Mouse (Mus musculus) spleen, adult 12 weeks (tissue): ENCODE measurements around the gene Rtraf.
A peak's percentile ranks its signal among the peaks of the same experiment; 100 is the strongest.
"Not testable (repeated sequence)": the region's sequence is repeated elsewhere in the genome, so short reads cannot be mapped to it uniquely, and the experiment has no call there.

Experiments used
- DNase-seq: peaks from one replicate; pipeline ENCODE4 v3.0.0; 2022; ENCODE audit warnings: low spot score

Rtraf gene

DNA sequence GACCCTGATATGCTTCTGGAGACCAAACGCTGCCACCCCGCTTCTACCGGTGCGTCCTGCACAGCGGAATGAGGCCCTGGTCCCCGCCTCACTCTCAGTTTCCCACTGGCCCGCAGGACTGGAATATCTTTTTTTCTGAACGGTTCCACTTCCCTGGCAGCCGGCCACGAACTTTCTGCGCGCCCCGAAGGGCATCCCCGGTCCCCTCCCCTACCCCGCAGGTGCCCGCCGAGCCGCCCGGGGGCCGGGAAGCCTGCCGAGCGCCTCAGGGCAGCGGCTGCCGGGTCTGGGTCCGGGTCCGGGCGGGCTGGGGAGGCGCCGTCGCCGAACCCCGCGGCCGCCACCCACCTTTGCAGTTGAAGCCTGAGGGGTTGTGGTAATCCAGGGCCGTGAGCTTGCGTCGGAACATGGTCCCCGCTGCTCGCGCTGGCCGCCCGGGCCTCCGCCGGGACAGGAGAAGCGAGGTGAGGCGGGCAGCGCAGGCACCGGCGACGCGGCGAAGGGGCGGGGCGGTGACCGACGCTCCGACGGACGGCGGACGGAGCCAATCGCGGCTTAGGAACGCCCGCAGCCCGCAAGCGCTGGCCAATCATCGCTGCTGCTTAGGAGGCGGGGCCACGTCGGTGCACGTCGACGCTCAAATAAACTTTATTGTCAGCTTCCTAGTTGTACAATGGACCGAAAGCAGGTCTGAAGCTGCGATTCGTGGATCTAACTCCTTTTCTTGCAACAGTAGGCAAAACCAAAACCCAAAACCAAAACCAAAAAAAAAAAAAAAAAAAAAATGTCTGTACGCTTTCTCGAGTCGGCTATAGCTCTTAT is at the start of gene Rtraf:
Gene Rtraf, minus strand, starts transcription at position 504 of the 822 bp plus-strand sequence.
- peak; percentile 87 for DNase-seq

DNA sequence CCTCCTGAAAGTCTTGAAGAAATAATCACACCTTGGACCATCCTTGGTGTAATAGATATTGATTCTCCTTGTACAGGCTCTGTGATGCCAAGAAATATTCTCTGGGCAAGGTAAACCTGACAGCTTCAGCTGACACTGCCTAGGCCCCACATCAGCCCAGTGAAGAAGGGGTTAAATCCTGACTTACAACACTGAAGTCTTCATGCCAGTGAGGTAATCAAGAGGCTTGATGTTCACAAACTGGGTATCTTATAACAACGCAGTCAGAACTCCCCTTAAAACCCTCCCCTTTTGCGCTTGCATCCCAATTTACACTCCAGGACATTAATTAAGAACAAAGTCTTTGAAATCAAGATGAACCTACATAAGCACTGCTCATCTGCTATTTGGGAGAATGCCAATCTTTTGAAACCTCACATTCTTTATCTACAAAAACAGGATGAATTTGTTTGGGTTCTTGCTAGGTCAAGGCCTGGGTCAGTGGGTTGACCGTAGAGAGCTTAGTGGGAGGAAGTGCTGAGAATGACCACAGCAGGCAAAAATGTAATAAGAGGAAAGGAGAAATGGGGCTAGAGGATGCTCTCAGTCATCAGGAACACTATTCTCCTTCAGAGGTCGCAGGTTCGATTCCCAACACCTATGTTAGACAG is 43.8 kb upstream of the Rtraf start:
- DNase-seq = no peak

DNA sequence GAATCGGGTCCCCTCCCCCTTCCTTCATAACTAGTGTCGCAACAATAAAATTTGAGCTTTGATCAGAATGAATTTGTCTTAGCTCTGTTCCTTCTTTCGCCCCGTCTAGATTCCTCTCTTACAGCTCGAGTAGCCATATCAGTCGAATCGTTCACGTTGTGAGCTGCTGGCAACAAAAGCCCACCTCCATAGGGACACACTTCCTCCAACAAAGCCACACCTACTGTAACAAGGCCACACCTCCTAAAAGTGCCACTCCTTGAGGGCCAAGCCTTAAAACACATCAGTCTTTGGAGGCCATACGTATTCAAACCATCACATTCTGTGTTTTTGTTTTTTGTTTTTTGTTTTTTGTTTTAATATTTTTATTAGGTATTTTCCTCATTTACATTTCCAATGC is 41.5 kb upstream of the Rtraf start:
- not testable (repeated sequence) for DNase-seq

DNA sequence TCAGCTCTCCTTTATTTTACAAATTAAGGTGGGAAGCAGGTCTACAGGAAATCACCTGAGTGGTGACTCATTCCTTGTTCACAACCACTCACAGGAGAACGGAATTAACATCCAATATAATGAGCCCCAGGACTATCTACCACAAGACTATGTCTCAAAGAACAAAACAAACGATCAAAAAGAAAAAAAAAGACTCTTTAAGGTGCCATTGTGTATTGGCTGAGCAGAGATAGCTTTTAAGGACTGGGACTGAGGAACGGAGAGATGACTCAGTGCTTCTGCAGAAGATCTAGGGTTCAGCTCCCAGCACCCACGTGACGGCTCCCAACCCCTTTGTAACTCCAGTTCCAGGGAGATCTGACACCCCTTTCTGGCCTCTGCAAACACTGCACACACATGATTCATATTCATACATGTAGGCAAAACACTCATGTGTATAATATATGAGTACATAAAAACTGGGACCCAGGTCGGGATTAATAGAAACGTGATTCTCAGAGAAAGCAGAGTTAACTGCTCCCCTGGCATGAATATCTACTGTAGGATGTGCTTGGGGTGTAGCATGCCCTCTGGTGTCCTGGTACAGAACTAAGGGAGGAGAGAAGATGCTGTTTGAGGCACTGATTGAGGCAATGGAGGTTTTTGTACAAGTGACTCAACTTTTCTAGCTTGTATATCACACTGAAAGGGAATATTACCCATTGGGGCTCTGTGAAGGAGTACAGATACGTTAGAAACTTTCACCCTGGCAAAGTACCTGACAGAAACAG is 37.9 kb upstream of the Rtraf start:
- no peak for DNase-seq

DNA sequence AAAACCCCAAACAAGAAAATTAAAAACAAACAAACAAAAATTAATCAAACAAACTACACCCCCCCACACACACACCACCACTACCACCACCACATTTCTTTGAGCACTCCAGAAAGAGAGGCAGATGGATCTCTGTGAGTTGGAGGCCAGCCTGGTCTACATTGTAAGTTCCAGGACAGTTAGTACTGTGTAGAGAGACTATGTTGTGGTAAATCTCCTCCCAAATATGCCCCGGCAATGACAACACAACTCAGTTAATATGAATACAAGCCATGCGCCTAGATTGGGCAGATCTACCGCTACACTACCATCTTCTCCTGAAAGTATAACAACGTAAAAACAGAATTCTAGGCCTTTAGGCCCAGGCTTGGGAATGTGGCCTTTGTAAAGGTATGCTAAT is 36.7 kb upstream of the Rtraf start:
- DNase-seq = no peak

DNA sequence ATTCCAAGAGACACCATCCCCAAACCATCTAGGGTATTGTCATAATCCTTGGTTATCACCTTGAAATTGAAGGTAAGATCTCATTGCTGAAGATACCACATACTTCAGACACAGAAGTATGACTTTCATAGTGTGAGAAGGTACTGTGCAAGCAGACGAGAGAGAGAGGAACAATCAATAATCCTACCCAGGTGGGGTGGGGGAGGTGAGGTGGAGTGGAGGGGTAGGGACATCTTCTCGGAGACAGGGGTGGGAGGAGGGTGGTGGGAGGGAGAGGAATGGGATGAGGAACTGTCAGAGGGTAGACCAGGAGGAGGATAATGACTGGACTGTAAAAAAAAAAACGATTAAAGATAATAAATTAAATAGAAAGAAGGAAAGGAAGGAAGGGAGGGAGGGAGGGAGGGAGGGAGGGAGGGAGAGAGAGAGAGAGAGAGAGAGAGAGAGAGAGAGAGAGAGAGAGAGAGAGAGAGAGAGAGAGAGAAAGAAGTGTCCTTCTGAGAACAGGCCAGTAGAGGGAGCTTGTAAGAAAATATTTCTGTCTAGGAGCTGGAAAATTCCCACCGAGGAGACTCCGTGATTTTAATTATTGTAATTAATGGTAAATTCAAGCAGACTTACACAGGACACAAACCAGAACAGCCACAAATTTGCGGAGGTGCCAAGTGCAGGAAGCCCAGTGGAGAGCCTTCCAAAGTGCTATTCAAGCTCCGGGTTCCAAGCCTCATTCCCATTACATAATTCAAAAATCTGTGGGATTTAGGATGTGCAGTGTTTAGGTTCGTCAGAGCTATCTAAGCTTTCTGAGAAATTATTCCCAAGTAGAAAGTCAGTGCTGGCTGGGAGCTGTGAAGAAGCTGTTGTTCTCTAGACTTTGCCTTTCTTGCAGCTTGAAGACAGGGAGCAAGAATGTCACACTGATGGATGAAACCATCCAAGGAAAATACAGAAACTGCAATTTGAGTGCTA is 35.5 kb upstream of the Rtraf start:
- no peak for DNase-seq

DNA sequence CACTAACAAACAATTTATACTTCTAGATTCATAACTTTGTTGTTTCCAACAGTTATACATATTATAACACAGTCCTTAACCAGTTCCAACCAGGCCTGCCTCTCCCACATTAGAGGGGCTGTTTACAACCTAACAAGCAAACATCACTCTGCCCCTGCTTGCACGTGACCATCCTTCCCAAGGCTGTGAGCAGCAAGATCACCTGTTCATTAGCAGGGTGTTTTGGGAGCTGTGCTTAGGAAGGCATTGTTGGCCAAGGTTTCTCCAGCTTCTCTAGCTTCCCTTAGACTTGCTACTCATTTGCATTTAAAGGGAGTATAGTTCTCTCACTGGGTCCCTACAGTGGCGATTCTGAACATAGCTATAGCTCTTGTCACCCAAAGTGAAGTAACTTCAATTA is 34.7 kb upstream of the Rtraf start:
- no peak for DNase-seq

DNA sequence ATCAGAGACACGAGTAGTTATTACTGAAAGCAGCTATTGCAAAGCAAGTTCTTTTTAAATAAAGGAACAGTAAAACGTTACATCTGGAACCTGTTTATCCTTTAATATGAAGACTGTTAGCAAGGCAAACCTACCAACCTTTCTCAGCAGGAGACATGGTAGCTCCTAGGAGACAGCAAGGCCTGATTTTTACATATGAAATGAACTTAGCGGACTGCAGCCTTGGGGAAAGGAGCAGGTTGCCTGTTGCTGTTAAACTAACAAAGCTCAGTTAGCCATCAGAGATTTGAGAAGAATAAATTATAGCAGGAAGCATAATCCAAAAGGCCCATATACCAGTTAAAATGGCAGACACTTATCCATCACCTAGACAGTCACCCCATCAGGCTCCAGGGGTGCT is 29.8 kb upstream of the Rtraf start:
- DNase-seq = no peak

DNA sequence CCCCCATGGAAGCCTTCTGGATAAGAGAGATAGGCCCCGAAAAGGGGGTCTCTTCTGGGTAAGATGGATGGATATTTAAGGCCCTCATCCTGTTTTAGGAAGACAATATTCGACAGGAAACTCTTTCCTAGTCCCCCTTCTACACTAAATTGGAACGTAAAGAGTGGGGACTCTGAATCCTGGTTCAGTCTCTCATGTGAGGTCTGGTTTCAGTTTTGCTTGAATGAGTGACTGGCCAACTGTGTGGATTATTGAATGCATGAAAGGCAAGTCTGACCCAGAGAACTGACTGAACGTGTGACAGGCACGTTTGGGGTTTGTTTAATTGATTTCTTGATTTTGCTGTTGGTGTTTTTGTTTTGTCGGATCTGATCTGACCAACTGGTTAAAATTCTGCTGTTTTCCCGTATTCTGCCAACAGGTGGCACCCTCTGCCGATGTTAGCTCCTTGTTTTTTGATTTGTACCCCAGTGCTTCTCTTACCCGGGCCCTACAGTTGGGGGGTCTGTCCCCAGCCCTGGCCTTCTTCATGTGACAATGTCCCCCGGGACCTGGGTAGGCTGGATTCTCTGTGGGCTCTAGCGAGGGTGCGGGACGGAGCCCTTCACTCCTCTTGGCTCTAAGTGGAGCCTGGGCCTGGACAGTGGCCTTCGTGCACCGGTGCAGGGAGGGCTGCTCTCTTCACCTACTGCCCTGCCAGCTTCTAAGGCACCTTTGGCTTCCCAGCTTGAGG is 16.1 kb upstream of the Rtraf start:
- DNase-seq = peak; percentile 47

DNA sequence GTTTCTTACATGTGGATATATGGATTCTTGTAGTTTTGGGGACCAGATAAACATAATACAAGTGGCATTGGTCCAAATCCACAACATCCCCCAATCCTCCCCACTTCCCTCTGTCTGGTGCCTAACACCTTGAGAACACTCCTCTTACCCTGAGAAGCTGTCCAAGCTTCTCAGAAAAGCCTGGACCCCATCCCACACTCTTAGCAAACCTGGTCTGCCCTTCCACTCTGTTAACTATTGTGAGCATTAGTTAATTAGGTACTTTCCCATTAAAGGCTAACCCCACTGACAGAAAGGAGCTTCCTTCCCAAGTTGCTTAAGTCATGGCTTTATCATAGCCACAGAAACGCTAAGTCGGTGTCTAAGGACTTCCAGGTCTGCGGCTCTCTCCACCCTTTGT is 12.7 kb upstream of the Rtraf start:
- DNase-seq = no peak

DNA sequence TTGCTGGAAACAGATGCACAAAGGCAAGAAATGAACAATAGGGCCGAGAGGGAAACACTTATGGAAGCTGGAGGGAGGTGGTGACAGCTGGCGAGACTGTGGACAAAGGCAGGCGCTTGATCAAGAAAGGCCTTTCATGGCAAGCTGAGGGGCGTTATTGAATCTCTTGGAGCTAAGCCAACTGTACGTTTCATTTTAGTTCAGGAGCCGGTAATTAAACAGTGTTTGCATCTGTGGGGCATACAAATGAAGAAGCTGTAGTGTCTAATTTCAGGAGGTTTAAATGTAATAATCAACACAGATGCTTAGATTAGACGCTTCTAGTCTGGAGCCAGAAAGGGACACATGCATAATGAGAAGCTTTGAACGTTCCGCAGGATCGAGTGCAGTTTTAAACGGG is 1.9 kb upstream of the Rtraf start:
- DNase-seq = no peak

DNA sequence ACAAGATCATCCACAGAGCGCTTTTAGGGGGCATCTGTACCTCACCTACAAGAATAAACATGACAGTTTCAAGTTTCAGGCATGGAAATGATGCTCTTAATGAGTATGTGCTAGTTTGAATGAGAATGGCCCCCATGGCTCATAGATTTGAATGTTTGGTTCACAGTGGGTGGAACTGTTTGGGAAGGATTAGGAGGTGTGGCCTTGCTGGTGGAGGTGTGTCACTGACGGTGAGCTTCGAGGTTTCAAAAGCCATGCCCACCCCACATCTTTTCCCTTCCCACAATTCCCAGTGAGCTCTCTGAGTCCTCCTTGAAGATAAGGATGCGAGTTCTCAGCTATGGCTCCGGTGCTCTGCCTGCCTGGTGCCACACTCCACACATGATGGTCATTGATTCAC is 1.9 kb downstream of the Rtraf start:
- DNase-seq = no peak

DNA sequence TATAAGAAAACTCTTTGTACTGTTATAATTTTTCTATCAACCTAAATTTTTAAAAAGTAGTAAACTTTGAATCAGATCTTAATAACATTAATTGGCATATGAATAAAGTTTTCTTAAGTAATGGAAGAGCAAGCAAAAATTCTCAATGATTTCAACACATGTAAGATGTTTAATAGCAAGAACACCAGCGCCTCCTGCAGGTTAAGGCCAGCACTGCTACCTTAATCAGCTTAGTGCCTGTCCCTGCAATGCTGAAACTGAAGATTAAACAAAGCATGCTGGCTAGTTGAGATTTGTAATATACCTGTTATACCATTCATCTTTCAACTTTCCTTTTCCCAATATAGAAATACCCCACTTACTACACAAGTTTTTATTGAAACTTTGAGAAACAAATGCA is 5.7 kb downstream of the Rtraf start:
- DNase-seq = peak; percentile 55

DNA sequence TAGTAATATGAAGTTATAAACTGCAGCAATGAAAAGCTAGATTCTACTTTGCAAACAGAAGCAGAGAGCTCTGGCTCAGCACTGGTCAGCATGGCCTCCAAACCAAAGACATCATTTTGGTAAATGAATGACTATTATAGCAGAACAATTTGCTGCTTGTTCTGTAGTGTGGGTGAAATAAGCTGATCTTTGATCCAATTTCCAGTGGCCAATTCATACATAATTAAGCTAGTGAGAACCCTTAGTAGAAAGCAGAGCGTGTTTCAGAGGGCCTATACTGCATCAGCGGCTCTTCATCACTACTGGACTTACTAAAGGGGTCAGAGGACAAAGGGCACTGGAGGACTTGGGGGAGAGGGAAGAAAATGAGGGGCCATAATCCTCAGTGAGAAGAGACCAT is 10.6 kb downstream of the Rtraf start:
- DNase-seq = no peak

DNA sequence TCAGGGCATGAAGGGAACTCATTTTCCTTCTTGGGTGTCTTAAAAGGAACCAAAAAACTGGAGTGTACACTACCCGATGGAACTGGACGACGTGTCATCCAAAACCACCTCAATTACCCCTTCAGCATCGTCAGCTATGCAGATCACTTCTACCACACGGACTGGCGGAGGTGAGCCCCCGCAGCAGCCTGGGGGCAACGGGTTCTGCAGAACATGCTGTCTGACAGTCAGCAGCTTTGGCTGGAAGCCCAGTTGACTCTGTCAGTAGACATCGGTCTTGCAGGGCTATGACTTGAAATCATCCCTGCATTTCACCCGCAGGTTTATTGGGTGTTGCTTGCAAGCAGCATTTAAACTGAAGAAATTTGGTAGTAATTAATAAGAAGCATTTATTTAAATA is 13.7 kb downstream of the Rtraf start:
- no peak for DNase-seq

DNA sequence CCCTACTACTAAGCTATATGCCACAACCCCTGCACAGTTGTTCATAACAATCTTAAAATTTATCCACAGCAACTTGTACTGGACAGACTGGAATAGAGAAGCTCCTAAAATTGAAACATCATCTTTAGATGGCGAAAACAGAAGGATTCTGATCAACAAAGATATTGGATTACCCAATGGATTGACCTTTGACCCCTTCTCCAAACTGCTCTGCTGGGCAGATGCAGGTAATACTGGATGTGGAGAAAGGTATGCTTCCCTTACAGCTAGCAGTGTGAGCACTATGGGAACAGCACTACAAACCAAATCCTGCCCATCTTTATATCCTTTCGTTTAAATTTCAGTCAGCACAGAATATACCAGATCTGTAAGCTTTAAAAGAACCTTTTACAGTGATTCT is 15.8 kb downstream of the Rtraf start:
- DNase-seq = no peak

DNA sequence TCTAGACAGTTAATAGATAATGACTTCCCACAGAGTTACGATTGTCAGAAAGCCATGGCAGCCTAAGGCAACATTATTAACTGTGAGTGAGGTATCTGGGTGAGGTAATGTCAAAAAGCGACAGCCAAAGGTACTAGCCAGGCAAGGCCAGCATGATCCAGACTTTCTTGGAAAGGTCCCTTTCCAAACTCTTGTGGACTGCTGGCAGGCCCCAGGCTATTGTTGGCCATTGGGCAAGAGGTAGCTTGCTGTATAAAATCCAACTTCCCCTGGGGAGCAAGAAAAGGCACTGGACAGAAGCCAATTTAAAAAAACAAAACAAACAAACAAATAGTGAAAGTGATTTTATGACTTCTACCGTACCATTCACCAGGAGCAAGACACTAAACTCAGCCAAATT is 16.3 kb downstream of the Rtraf start:
- DNase-seq = no peak

DNA sequence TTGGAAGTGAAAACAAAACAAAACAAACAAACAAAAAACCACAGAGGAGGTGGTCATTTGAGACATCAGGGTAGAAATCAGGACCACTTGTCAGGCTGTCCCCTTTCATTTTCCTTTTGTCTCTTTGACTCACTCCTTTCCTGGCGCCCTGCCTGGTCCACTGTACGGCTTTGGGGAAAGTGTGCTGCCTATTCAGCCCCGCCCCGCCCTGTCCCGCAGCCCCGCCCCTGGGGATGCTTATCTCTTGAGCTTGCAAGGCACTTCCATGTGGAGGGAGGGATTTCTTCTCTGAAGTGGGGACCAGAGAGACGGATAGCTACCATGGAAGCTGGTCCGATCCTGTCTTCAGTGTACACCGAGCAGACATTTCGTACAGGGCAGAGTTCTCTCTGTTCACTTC is 20.0 kb downstream of the Rtraf start:
- no peak for DNase-seq

DNA sequence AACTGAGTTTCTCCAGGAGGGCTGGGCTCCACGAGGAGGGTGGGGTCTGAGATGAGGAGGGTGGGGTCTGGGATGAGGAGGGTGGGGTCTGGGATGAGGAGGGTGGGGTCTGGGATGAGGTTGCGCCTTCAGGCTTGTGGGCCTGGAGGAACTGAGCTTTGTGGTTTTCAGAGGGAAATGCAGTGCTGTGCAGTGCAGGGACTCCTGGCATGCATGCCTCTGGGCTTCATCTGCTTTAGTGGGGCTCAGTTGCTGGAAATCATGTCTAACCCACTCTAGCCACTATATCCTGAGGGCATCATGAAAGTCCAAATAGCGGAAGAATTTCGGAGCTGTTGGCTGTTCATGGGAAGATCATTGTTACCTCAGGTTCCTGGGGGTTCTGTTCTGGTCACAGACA is 20.4 kb downstream of the Rtraf start:
- DNase-seq = no peak

DNA sequence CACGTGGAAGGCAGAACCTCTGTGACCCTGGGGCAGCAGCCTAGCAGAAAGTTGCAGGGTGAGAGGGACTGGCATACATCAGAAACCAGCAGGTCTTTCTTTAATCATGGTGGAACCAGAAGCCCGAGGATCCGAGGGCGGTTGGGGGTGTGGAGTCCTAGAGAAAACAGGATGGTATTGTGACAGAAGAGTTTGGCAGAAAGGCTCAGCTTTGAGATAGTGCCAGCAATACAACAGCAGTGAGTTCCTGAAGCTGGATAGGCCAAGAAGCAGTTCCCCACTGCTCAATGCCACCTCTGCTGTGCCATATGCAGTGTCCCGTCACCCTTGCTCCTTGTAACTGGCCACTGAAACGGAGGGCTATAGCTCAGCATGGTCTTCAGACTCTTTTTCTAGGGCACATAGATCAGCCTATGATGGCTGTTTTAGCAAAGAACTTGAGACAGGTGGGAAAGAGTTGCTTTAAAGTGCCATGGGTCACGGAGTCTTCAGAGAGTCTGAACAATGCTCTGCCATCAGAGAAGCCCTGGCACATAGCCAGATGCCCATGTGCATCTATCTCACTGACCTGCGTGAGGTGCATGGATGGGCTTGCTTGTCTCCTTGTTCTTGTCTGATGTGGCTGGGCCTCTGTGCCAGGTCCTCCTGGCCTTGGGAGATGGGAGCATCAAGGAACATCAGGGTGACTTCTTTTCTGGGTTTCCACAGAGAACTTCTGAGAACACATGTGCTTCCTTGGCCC is 22.0 kb downstream of the Rtraf start:
- no peak for DNase-seq
